Mouse (Mus musculus): ENCODE measurements around the gene Ripk3.

Gene Ripk3

GRCm38 (mm10) chr14:55788256-55789050 is at the start of gene Ripk3:
Gene Ripk3 (minus strand): TSS chr14:55788865.
- DNase-seq = peak; percentile 33

DNA sequence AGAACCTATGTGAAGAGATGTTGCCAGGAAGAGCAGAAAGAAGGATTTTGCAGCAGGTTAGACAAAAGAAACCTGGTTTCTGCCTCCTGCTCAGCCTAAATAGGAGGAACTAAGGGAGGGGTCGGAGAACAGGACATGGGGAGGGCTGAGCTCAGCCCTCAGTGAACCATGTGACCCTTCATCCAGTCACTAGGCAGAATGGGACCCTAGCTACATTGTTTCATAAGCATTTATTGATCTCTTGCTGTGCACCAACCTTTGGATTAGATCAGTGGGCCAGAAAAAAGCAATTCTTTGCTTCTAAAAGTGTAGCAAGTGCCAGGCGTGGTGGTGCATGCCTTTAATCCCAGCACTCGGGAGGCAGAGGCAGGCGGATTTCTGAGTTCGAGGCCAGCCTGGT is 49.6 kb upstream of the Ripk3 start:
- no peak for DNase-seq

DNA sequence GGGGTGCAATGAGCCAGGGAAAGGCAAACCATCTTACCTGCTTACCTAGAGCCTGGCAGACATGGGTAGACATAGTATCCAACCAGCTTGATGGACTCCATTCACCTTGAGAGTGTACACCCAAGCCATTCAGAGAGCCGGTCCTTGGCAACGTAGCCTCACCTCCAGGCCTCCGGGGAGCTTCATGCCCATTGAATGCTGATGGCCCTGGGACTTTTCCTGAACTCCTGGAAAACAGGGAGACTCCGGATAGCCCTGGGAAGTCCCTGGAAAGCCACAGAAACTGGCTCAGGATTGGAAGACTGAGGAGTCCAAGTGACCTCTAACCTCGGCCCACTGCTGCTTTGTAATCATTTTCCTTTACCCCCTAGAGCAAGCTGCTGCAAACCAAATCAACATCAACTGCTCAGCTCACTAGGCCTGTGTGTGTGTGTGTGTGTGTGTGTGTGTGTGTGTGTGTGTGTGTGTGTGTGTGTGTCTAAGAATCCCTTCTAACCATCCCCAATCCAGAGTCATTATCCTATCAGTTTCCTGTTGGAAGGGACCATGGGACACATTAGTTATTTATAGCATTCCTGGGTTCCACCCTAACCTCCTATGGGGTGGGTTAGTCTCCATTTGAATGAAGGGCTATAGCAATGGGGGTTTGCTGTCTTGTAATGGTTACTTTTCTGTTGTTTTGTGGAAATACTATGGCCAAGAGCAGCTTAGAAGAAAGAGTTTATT is 46.3 kb upstream of the Ripk3 start:
- no peak for DNase-seq

- DNase-seq = no peak
Observed at GRCm38 (mm10) chr14:55833126-55833525, 44.5 kb upstream of the Ripk3 start.

- no peak for DNase-seq
Observed at GRCm38 (mm10) chr14:55830331-55830730, 41.7 kb upstream of the Ripk3 start.

DNA sequence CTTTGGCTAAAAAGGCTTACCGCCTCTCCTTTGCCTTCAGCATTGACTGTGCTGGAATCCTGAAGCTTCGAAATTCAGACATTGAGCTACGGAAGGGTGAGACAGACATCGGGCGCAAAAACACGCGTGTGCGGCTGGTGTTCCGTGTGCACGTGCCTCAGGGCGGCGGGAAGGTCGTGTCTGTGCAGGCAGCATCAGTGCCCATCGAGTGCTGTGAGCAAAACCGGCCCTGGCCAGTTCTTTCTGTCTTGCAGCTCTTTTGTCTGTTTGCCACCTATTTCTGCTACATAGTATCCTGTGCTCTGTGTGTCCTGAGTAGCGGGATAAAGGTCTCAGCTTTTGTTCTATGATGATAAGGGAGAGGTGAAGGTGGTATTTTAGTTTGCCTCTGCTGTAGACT is 41.2 kb upstream of the Ripk3 start:
- no peak for DNase-seq

- DNase-seq = peak; percentile 39
Observed at GRCm38 (mm10) chr14:55828716-55829263, 40.1 kb upstream of the Ripk3 start.

DNA sequence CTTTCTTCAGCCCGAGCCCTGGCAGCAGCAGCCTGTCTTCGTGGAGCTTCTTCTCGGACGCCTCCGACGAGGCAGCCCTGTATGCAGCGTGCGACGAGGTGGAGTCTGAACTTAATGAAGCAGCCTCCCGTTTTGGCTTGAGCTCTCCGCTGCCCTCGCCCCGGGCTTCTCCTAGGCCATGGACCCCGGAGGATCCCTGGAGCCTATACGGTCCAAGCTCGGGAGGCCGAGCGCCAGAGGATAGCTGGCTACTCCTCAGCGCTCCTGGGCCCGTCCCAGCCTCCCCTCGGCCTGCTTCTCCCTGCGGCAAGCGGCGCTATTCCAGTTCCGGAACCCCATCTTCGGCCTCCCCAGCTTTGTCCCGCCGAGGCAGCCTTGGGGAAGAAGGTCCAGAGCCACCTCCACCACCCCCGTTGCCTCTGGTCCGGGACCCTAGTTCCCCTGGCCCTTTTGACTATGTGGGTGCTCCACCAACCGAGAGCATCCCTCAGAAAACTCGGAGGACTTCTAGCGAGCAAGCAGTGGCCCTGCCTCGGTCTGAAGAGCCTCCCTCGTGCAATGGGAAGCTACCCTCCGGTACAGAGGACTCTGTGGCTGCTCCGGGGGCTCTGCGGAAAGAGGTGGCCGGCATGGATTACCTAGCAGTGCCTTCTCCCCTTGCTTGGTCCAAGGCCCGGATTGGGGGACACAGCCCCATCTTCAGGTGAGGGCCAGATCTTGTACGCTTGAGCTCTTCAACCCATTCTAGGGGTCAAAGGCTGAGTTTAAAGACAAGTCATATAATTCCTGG is 38.1 kb upstream of the Ripk3 start:
- no peak for DNase-seq

DNA sequence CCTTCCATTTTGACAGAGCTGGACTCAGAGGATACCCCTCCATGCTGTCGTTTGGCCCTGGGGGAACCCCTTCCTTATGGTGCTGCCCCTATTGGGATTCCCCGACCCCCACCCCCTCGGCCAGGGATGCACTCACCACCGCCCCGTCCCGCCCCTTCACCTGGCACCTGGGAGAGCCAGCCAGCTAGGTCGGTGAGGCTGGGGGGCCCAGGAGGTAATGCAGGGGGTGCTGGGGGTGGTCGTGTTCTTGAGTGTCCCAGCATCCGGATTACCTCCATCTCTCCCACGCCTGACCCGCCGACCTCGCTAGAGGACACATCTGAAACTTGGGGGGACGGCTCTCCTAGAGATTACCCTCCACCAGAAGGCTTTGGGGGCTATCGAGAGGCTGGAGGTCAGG is 37.5 kb upstream of the Ripk3 start:
- no peak for DNase-seq

DNA sequence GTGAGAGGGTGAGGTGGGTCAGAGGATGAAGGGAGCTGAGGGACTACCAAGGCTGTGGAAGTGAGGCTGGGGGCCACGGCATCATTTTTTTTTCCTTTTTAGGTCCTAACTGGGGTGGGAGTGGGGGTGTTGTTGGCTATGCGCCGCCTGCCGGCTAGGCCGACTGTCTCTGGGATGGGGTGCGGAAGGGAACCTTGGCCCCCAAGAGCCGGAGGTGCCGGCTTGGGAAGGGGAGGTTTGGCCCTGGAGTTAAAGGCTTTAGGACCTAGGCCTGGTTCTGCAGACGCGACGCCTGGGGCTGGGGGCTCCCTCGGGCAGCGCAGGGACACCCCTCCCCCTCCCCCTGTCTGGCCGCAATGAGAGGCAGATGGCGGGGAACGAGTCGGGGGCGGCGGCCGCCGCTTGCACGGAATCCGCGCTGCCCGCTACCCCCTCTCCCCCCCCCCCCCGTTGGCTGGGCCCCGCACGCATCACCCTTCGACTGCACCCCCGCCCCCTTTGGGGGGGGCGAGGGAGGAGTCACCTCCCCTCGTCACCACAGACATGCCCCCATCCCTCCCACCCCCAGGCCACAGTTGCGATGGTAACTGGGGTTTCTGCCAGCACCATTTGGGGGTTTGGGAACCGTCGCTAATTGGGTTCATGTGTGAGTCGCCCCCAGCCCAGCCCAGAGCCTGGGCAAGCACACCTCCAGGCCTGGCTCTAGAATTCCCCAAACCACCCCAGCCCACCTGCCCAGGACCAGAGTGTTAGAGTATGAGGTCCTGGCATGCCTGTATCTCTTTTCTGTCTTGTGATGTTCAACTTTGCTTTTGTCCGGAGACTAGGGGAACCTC is 36.8 kb upstream of the Ripk3 start:
- DNase-seq = no peak

- DNase-seq = no peak
Observed at GRCm38 (mm10) chr14:55824481-55825215, 36.0 kb upstream of the Ripk3 start.

GRCm38 (mm10) chr14:55824001-55824480 is 35.4 kb upstream of the Ripk3 start:
- peak; percentile 37 for DNase-seq

- DNase-seq = peak; percentile 62
Observed at GRCm38 (mm10) chr14:55822991-55823762, 34.5 kb upstream of the Ripk3 start, which contains the start of gene Nfatc4. Gene Nfatc4 (plus strand): TSS chr14:55823144.

DNA sequence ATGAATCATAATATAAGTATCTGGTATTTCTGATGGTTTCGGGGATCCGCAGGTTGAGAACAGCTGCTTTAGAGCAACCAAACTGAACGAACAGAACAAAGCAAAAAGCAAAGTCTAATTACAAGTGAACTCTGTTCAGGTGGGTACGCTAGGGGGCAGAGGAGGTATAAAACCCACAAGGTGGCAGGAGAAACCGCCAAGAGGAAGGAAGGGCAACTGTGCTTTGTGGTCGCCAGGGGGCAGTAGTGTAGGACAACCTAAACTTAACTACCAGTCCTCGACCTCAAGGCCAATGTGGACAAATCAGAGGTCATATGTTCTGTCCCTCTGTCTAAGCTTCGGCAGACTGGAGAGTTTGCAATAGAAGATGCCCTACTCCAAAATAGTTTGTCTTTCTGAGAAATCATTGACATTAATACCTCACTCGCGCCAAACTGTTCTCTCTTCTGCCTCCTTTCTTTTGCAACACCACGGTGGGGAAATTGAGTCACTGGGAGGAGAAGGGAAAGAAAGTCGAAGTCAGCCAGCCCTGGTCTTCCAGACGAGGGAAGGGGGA is 33.8 kb upstream of the Ripk3 start:
- DNase-seq = peak; percentile 92

DNA sequence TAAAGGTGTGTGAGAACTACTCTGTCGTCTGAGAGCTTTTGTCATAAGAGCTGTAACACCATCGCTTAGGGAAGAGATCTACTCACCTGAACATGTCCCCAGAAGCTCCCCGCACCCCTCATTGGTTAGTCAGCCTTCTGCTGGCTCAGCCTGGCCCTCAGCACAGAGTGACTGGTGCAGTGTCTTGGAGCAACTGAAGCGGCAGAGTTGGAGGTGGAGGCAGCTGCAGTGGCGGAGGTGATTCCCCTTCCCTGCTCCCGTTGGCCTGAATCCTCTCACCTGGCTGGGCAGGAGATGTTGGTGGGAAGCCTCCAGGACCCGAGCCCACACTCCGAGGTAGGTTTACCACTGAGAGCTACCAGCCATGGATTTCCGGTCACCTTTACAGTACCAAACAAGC is 31.9 kb upstream of the Ripk3 start:
- no peak for DNase-seq

- no peak for DNase-seq
Observed at GRCm38 (mm10) chr14:55819845-55820405, 31.3 kb upstream of the Ripk3 start.

DNA sequence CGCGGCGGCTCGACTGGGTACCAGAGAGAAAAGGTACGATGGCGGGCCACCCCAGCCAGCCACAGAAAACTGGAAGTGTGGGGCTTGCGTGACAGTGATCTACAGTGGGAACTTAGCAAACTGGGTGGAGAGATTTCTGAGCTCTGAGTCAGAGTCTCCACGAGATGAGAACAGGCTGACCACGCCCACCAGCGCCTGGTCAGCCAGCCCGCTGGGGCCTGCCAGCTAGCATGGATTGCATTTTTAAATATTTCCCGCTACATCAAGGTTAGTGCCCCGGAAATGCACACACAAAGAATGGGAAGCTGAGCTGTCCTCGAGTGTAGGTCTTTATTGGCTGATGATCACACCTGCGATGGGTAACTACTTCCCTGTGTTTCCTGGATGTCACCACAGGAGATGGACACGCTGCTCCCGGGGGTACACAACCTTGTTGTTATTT is 26.7 kb upstream of the Ripk3 start:
- DNase-seq = peak; percentile 71

DNA sequence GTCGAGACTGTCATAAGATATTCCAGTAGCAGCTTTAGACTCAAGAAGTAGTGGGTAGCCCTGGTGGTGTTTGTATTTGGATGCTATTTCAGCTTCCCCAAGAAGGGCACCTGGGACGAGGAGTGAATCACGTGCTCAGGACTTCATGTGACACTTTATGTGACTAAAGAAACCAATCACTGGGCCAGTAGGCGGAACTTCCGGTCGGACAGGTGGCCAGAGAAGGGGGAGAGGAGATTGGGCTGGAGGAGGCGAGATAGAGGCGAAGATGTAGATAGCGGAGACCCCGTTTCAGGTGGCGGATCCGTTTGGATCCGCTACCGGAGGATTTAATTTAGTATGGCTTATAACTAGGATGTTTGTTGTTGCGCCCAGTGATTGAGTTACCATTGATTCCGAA is 26.2 kb upstream of the Ripk3 start:
- DNase-seq = peak; percentile 90

GRCm38 (mm10) chr14:55795380-55796163 is 6.9 kb upstream of the Ripk3 start:
- DNase-seq = peak; percentile 2
